Mouse (Mus musculus) neutrophil, adult 5-6 weeks (primary cell): ENCODE results near the gene Zpbp. TPM values are rescaled to one million over a fixed set of nuclear protein-coding genes. Genes with fewer than 3 reads are reported as not detected.

ENCODE experiments used
- ATAC-seq: fragments of 151-379, 151-347 bp; 2 replicates; pipeline ENCODE4 v1.8.0; 2017; ENCODE audit warnings: mild to moderate bottlenecking, moderate TSS enrichment; ENCODE audit not compliant: insufficient number of reproducible peaks, poor library complexity, low FRiP score, severe bottlenecking; ENCODE audit errors: extremely low read depth
- total RNA-seq: library from RNA; stranded (forward); fragments of 200-1000 nt; gene quantifications from 2 replicates; pipeline ENCODE4 v1.2.3, GENCODE M21; 2017

Gene Zpbp
- total RNA-seq = 0.70 and 1.4 TPM in 2 replicates

GRCm38 (mm10) chr11:11461635-11462560 is at the start of gene Zpbp, which contains the start of gene Spata48:
Gene Zpbp, minus strand, starts transcription at chr11:11462408.
Gene Spata48, plus strand, starts transcription at chr11:11462094.
- ATAC-seq = peak; percentile 87

GRCm38 (mm10) chr11:11509413-11509812 is 47.2 kb upstream of the Zpbp start:
- no peak for ATAC-seq

- ATAC-seq = peak; percentile 74
Observed at GRCm38 (mm10) chr11:11506187-11506586, 44.0 kb upstream of the Zpbp start.

- ATAC-seq = peak; percentile 63; the same call in 1 of the 2 replicates
Observed at GRCm38 (mm10) chr11:11499944-11500343, 37.7 kb upstream of the Zpbp start.

GRCm38 (mm10) chr11:11495697-11496096 is 33.5 kb upstream of the Zpbp start:
- ATAC-seq = no peak

- no peak for ATAC-seq
Observed at GRCm38 (mm10) chr11:11492044-11492443, 29.8 kb upstream of the Zpbp start.

GRCm38 (mm10) chr11:11484378-11484777 is 22.2 kb upstream of the Zpbp start:
- ATAC-seq = no peak

- ATAC-seq = no peak
Observed at GRCm38 (mm10) chr11:11468924-11469323, 6.7 kb upstream of the Zpbp start.

- no peak for ATAC-seq
Observed at GRCm38 (mm10) chr11:11462561-11462890, 318 bp upstream of the Zpbp start.

GRCm38 (mm10) chr11:11455037-11455436 is 7.2 kb downstream of the Zpbp start:
- ATAC-seq = peak; percentile 46; the same call in 1 of the 2 replicates

GRCm38 (mm10) chr11:11417356-11417755 is 44.9 kb downstream of the Zpbp start:
- no peak for ATAC-seq

- ATAC-seq = no peak
Observed at GRCm38 (mm10) chr11:11414188-11414587, 48.0 kb downstream of the Zpbp start.

GRCm38 (mm10) chr11:11394686-11395085 is 67.5 kb downstream of the Zpbp start:
- ATAC-seq = no peak

- no peak for ATAC-seq
Observed at GRCm38 (mm10) chr11:11393164-11393563, 69.0 kb downstream of the Zpbp start.

GRCm38 (mm10) chr11:11371305-11371704 is 90.9 kb downstream of the Zpbp start:
- no peak for ATAC-seq

- no peak for ATAC-seq
Observed at GRCm38 (mm10) chr11:11283512-11283911, 178.7 kb downstream of the Zpbp start.

- ATAC-seq = no peak
Observed at GRCm38 (mm10) chr11:11280128-11280527, 182.1 kb downstream of the Zpbp start.

GRCm38 (mm10) chr11:11257348-11257747 is 204.9 kb downstream of the Zpbp start:
- ATAC-seq = no peak

- no peak for ATAC-seq
Observed at GRCm38 (mm10) chr11:11242694-11243377, 219.4 kb downstream of the Zpbp start.

GRCm38 (mm10) chr11:11239346-11239745 is 222.9 kb downstream of the Zpbp start:
- ATAC-seq = no peak
